Mouse (Mus musculus): ENCODE data around the gene Slc25a39. TPM values are rescaled to one million over a fixed set of nuclear protein-coding genes. Genes with fewer than 3 reads are reported as not detected.
A peak's percentile ranks its signal among the peaks of the same experiment; 100 is the strongest.

Gene Slc25a39
- polyA plus RNA-seq, 1 experiment from 2014 or later, result 214 TPM

DNA sequence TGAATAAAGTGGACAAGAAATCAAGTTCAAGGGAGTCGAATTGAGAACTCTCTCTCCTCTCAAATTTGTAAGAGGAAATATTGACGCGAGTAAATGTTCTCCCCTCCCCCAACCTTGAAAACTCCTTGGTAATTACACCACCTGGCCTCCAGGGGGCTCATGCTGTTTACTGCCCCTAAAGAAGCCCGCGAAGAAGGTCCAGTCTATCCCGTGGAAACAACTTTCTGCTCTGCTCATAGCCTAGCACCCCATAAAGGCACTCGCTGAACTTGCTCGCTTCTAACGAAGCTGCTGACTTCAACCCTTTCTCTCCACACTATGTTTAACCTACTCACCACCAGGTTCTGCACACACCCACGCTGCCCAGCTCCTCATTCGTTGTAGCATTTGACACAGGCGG, 30.6 kb downstream of the Slc25a39 start:
- no peak for DNase-seq (ENCODE audit: low spot score)
- no peak for TF ChIP-seq EP300 (IDR thresholded peaks at IDR 0.05)
- peak; percentile 49 for TF ChIP-seq CTCF (IDR thresholded peaks at IDR 0.05)
- H3K27ac ChIP-seq (ENCODE audit: low read length), result no peak overlapping the region
- no peak overlapping the region for H3K4me3 ChIP-seq (ENCODE audit: low read depth, low read length)
- no peak for ATAC-seq
- no peaks in the 10 kb centered on the region for H3K9me3 ChIP-seq (ENCODE audit: low read length)
- H3K9ac ChIP-seq (replicated peaks; ENCODE audit: low read depth), result no peak overlapping the region
- 60% methylated on average over 12 of the region's 12 CpGs for WGBS
- no peaks in the 10 kb centered on the region for H3K4me1 ChIP-seq (ENCODE audit: insufficient read depth, low read depth, low read length)
- no peak overlapping the region for H3K4me2 ChIP-seq (replicated peaks; ENCODE audit: low read depth, low read length)
- no peaks in the 10 kb centered on the region for H3K27me3 ChIP-seq (replicated peaks; ENCODE audit: insufficient read depth, low read length)
- no peaks in the 10 kb centered on the region for H3K36me3 ChIP-seq (ENCODE audit: insufficient read depth, low read length)

- Histone ChIP-seq H3K36me3 (ENCODE audit: insufficient read depth, low read length) (no peaks in the 10 kb centered on the region), H3K9ac (replicated peaks; ENCODE audit: low read depth) (no peak overlapping the region), H3K4me1 (ENCODE audit: insufficient read depth, low read depth, low read length) (no peaks in the 10 kb centered on the region), H3K27me3 (replicated peaks; ENCODE audit: insufficient read depth, low read length) (no peaks in the 10 kb centered on the region), H3K4me3 (ENCODE audit: low read depth, low read length) (no peak overlapping the region; the same call in 1 of the 2 replicates), H3K27ac (ENCODE audit: low read length) (no peak overlapping the region), H3K9me3 (ENCODE audit: low read length) (no peaks in the 10 kb centered on the region), H3K4me2 (replicated peaks; ENCODE audit: low read depth, low read length) (peak overlapping the region; percentile 51)
- 18% methylated on average over 8 of the region's 8 CpGs for WGBS
- TF ChIP-seq EP300 (IDR thresholded peaks at IDR 0.05), result no peak
- ATAC-seq (no peak), DNase-seq (ENCODE audit: low spot score) (no peak)
Observed at GRCm38 (mm10) chr11:102376196-102376835, 31.4 kb downstream of the Slc25a39 start.

GRCm38 (mm10) chr11:102375196-102376173, 32.3 kb downstream of the Slc25a39 start:
- TF ChIP-seq EP300 (IDR thresholded peaks at IDR 0.05) (no peak), CTCF (IDR thresholded peaks at IDR 0.05) (no peak)
- DNase-seq (ENCODE audit: low spot score) (peak; percentile 75), ATAC-seq (peak; percentile 74)
- Histone ChIP-seq H3K9me3 (ENCODE audit: low read length) (no peaks in the 10 kb centered on the region), H3K9ac (replicated peaks; ENCODE audit: low read depth) (no peak overlapping the region), H3K4me3 (ENCODE audit: low read depth, low read length) (no peak overlapping the region; the same call in 1 of the 2 replicates), H3K4me1 (ENCODE audit: insufficient read depth, low read depth, low read length) (no peaks in the 10 kb centered on the region), H3K27me3 (replicated peaks; ENCODE audit: insufficient read depth, low read length) (no peaks in the 10 kb centered on the region), H3K27ac (ENCODE audit: low read length) (no peak overlapping the region), H3K36me3 (ENCODE audit: insufficient read depth, low read length) (no peaks in the 10 kb centered on the region), H3K4me2 (replicated peaks; ENCODE audit: low read depth, low read length) (peak overlapping the region; percentile 51)
- WGBS, result 9% methylated on average over 23 of the region's 23 CpGs

- no peak for DNase-seq (ENCODE audit: low spot score)
- Histone ChIP-seq H3K4me1 (ENCODE audit: insufficient read depth, low read depth, low read length) (no peaks in the 10 kb centered on the region), H3K9me3 (ENCODE audit: low read length) (no peaks in the 10 kb centered on the region), H3K27me3 (replicated peaks; ENCODE audit: insufficient read depth, low read length) (no peaks in the 10 kb centered on the region), H3K27ac (ENCODE audit: low read length) (no peak overlapping the region), H3K36me3 (ENCODE audit: insufficient read depth, low read length) (no peaks in the 10 kb centered on the region), H3K9ac (replicated peaks; ENCODE audit: low read depth) (no peak overlapping the region), H3K4me3 (ENCODE audit: low read depth, low read length) (no peak overlapping the region), H3K4me2 (replicated peaks; ENCODE audit: low read depth, low read length) (no peak overlapping the region)
- no peak for ATAC-seq
- TF ChIP-seq CTCF (IDR thresholded peaks at IDR 0.05), result no peak
- no peak for TF ChIP-seq EP300 (IDR thresholded peaks at IDR 0.05)
- WGBS, result 82% methylated on average over 7 of the region's 7 CpGs
Observed at GRCm38 (mm10) chr11:102374108-102374725, 33.5 kb downstream of the Slc25a39 start.

DNA sequence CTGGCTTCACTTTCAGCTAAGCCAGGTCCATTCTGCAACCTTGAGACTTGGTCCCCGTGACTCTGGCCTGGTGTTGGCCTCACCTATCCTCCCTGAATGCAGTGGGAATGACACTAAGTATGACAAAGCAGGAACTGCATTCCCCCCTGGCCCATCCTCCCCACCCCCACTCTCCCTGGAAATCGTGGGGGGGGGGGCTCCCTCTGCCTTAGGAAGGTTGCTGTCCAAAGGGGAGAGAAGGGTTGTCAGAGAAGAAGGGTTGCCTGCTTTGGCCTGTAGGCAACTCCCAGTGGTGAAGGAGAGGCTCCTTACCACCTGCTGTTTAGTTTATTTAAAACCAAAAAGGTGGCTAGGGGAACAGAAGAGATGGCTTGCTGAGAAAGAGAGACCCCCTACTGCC, 34.1 kb downstream of the Slc25a39 start:
- no peaks in the 10 kb centered on the region for H3K9me3 ChIP-seq (ENCODE audit: low read length)
- H3K4me1 ChIP-seq (ENCODE audit: insufficient read depth, low read depth, low read length), result no peaks in the 10 kb centered on the region
- no peaks in the 10 kb centered on the region for H3K27me3 ChIP-seq (replicated peaks; ENCODE audit: insufficient read depth, low read length)
- no peaks in the 10 kb centered on the region for H3K36me3 ChIP-seq (ENCODE audit: insufficient read depth, low read length)
- no peak overlapping the region for H3K27ac ChIP-seq (ENCODE audit: low read length)
- 32% methylated on average over 2 of the region's 2 CpGs for WGBS
- DNase-seq (ENCODE audit: low spot score) (no peak), ATAC-seq (no peak)
- no peak for TF ChIP-seq CTCF (IDR thresholded peaks at IDR 0.05)
- no peak for TF ChIP-seq EP300 (IDR thresholded peaks at IDR 0.05)
- no peak overlapping the region for H3K9ac ChIP-seq (replicated peaks; ENCODE audit: low read depth)
- no peak overlapping the region for H3K4me2 ChIP-seq (replicated peaks; ENCODE audit: low read depth, low read length)
- no peak overlapping the region for H3K4me3 ChIP-seq (ENCODE audit: low read depth, low read length)

GRCm38 (mm10) chr11:102372936-102373335, 34.8 kb downstream of the Slc25a39 start:
- H3K27ac ChIP-seq (ENCODE audit: low read length), result no peak overlapping the region
- no peak overlapping the region for H3K4me2 ChIP-seq (replicated peaks; ENCODE audit: low read depth, low read length)
- 43% methylated on average over 14 of the region's 14 CpGs for WGBS
- no peak overlapping the region for H3K4me3 ChIP-seq (ENCODE audit: low read depth, low read length)
- no peak overlapping the region for H3K9ac ChIP-seq (replicated peaks; ENCODE audit: low read depth)
- H3K27me3 ChIP-seq (replicated peaks; ENCODE audit: insufficient read depth, low read length), result no peaks in the 10 kb centered on the region
- ATAC-seq, result no peak
- DNase-seq (ENCODE audit: low spot score), result no peak
- H3K36me3 ChIP-seq (ENCODE audit: insufficient read depth, low read length), result no peaks in the 10 kb centered on the region
- TF ChIP-seq CTCF (IDR thresholded peaks at IDR 0.05) (no peak), EP300 (IDR thresholded peaks at IDR 0.05) (no peak)
- H3K4me1 ChIP-seq (ENCODE audit: insufficient read depth, low read depth, low read length), result no peaks in the 10 kb centered on the region
- no peaks in the 10 kb centered on the region for H3K9me3 ChIP-seq (ENCODE audit: low read length)
